Mouse (Mus musculus): Measurements from ENCODE around the gene Rbms3. TPM values are rescaled to one million over a fixed set of nuclear protein-coding genes. Genes with fewer than 3 reads are reported as not detected.

The Rbms3 gene
- total and polyA plus RNA-seq, 2 experiments from 2014 or later = 43.3 to 59.9 TPM

- ATAC-seq (ENCODE audit: low FRiP score) = no peak
Measured at GRCm38 (mm10) chr9:116769358-116770054, 860.2 kb downstream of the Rbms3 start.

GRCm38 (mm10) chr9:116762395-116763025 is 867.2 kb downstream of the Rbms3 start:
- H3K4me2 ChIP-seq (ENCODE audit: low read depth, low read length, poor library complexity, severe bottlenecking) = no peak overlapping the region
- H3K4me1 ChIP-seq (ENCODE audit: insufficient read depth, low read length) = no peaks in the 10 kb centered on the region; the same call in 1 of the 2 replicates
- H3K9me3 ChIP-seq (ENCODE audit: low read length) = no peaks in the 10 kb centered on the region
- H3K9ac ChIP-seq (replicated peaks; ENCODE audit: low read length, poor library complexity, severe bottlenecking) = no peak overlapping the region
- no peaks in the 10 kb centered on the region for H3K36me3 ChIP-seq (ENCODE audit: insufficient read depth, low read length)
- no peak overlapping the region for H3K4me3 ChIP-seq (ENCODE audit: low read depth, low read length)
- no peak for ATAC-seq (ENCODE audit: low FRiP score)
- DNase-seq (ENCODE audit: low spot score) = no peak
- H3K27me3 ChIP-seq (ENCODE audit: insufficient read depth, low read length) = no peaks in the 10 kb centered on the region
- 70% methylated on average over 10 of the region's 10 CpGs for WGBS
- H3K27ac ChIP-seq (ENCODE audit: low read depth, low read length) = no peak overlapping the region
- TF ChIP-seq CTCF (IDR thresholded peaks at IDR 0.05) = no peak

More at GRCm38 (mm10) chr9:116769358-116770054, 860.2 kb downstream of the Rbms3 start:
- Histone ChIP-seq H3K27ac (ENCODE audit: low read depth, low read length) (no peak overlapping the region), H3K9me3 (ENCODE audit: low read length) (no peaks in the 10 kb centered on the region), H3K4me3 (ENCODE audit: low read depth, low read length) (no peak overlapping the region), H3K9ac (replicated peaks; ENCODE audit: low read length, poor library complexity, severe bottlenecking) (no peak overlapping the region), H3K4me1 (ENCODE audit: insufficient read depth, low read length) (no peaks in the 10 kb centered on the region; the same call in 1 of the 2 replicates), H3K36me3 (ENCODE audit: insufficient read depth, low read length) (no peaks in the 10 kb centered on the region), H3K4me2 (ENCODE audit: low read depth, low read length, poor library complexity, severe bottlenecking) (no peak overlapping the region), H3K27me3 (ENCODE audit: insufficient read depth, low read length) (no peaks in the 10 kb centered on the region)
- DNase-seq (ENCODE audit: low spot score) = peak; percentile 8
- TF ChIP-seq CTCF (IDR thresholded peaks at IDR 0.05) = no peak
- 45% methylated on average over 12 of the region's 12 CpGs for WGBS

- Histone ChIP-seq H3K27me3 (ENCODE audit: insufficient read depth, low read length) (no peaks in the 10 kb centered on the region), H3K27ac (ENCODE audit: low read depth, low read length) (no peak overlapping the region), H3K4me2 (ENCODE audit: low read depth, low read length, poor library complexity, severe bottlenecking) (no peak overlapping the region), H3K4me1 (ENCODE audit: insufficient read depth, low read length) (no peaks in the 10 kb centered on the region), H3K9me3 (ENCODE audit: low read length) (no peaks in the 10 kb centered on the region), H3K9ac (replicated peaks; ENCODE audit: low read length, poor library complexity, severe bottlenecking) (no peak overlapping the region), H3K4me3 (ENCODE audit: low read depth, low read length) (no peak overlapping the region), H3K36me3 (ENCODE audit: insufficient read depth, low read length) (no peaks in the 10 kb centered on the region)
- no peak for ATAC-seq (ENCODE audit: low FRiP score)
- no peak for DNase-seq (ENCODE audit: low spot score)
- 28% methylated on average over 11 of the region's 11 CpGs for WGBS
- no peak for TF ChIP-seq CTCF (IDR thresholded peaks at IDR 0.05)
Measured at GRCm38 (mm10) chr9:116748857-116749584, 880.7 kb downstream of the Rbms3 start.

- Histone ChIP-seq H3K27ac (ENCODE audit: low read depth, low read length) (no peak overlapping the region), H3K9me3 (ENCODE audit: low read length) (no peaks in the 10 kb centered on the region), H3K27me3 (ENCODE audit: insufficient read depth, low read length) (no peaks in the 10 kb centered on the region), H3K36me3 (ENCODE audit: insufficient read depth, low read length) (no peaks in the 10 kb centered on the region), H3K9ac (replicated peaks; ENCODE audit: low read length, poor library complexity, severe bottlenecking) (no peak overlapping the region), H3K4me3 (ENCODE audit: low read depth, low read length) (no peak overlapping the region), H3K4me1 (ENCODE audit: insufficient read depth, low read length) (no peaks in the 10 kb centered on the region), H3K4me2 (ENCODE audit: low read depth, low read length, poor library complexity, severe bottlenecking) (no peak overlapping the region)
- DNase-seq (ENCODE audit: low spot score) (no peak), ATAC-seq (ENCODE audit: low FRiP score) (no peak)
- WGBS = 51% methylated on average over 4 of the region's 4 CpGs
- TF ChIP-seq CTCF (IDR thresholded peaks at IDR 0.05) = no peak
Measured at GRCm38 (mm10) chr9:116748346-116748745, 881.4 kb downstream of the Rbms3 start.

- Histone ChIP-seq H3K4me2 (ENCODE audit: low read depth, low read length, poor library complexity, severe bottlenecking) (no peak overlapping the region), H3K4me1 (ENCODE audit: insufficient read depth, low read length) (no peaks in the 10 kb centered on the region), H3K27me3 (ENCODE audit: insufficient read depth, low read length) (no peaks in the 10 kb centered on the region), H3K27ac (ENCODE audit: low read depth, low read length) (no peak overlapping the region), H3K36me3 (ENCODE audit: insufficient read depth, low read length) (no peaks in the 10 kb centered on the region), H3K9ac (replicated peaks; ENCODE audit: low read length, poor library complexity, severe bottlenecking) (no peak overlapping the region), H3K4me3 (ENCODE audit: low read depth, low read length) (no peak overlapping the region), H3K9me3 (ENCODE audit: low read length) (no peaks in the 10 kb centered on the region)
- no peak for DNase-seq (ENCODE audit: low spot score)
- WGBS = 81% methylated on average over 3 of the region's 3 CpGs
- peak; percentile 44; the same call in 1 of the 2 replicates for TF ChIP-seq CTCF (IDR thresholded peaks at IDR 0.05)
- ATAC-seq (ENCODE audit: low FRiP score) = no peak
Measured at GRCm38 (mm10) chr9:116746871-116747270, 882.8 kb downstream of the Rbms3 start.

GRCm38 (mm10) chr9:116737786-116738185 is 891.9 kb downstream of the Rbms3 start:
- no peaks in the 10 kb centered on the region for H3K4me1 ChIP-seq (ENCODE audit: insufficient read depth, low read length)
- no peak overlapping the region for H3K4me2 ChIP-seq (ENCODE audit: low read depth, low read length, poor library complexity, severe bottlenecking)
- DNase-seq (ENCODE audit: low spot score) (no peak), ATAC-seq (ENCODE audit: low FRiP score) (no peak)
- WGBS = 84% methylated on average over 2 of the region's 2 CpGs
- H3K36me3 ChIP-seq (ENCODE audit: insufficient read depth, low read length) = no peaks in the 10 kb centered on the region
- H3K9ac ChIP-seq (replicated peaks; ENCODE audit: low read length, poor library complexity, severe bottlenecking) = no peak overlapping the region
- no peaks in the 10 kb centered on the region for H3K9me3 ChIP-seq (ENCODE audit: low read length)
- H3K27me3 ChIP-seq (ENCODE audit: insufficient read depth, low read length) = no peaks in the 10 kb centered on the region
- H3K4me3 ChIP-seq (ENCODE audit: low read depth, low read length) = no peak overlapping the region
- TF ChIP-seq CTCF (IDR thresholded peaks at IDR 0.05) = peak; percentile 41
- no peak overlapping the region for H3K27ac ChIP-seq (ENCODE audit: low read depth, low read length)

Measured in midbrain, postnatal 0 days (tissue).